Mouse (Mus musculus) monocyte, adult 5-6 weeks (primary cell): ENCODE data around the gene Serpinb9b. TPM values are rescaled to one million over a fixed set of nuclear protein-coding genes. Genes with fewer than 3 reads are reported as not detected.
"Not testable (repeated sequence)": the region's sequence is repeated elsewhere in the genome, so short reads cannot be mapped to it uniquely, and the experiment has no call there.

Source experiments
- ATAC-seq: fragments of 153-309, 156-312 bp; replicated peaks from 2 replicates; pipeline ENCODE4 v1.8.0; 2017; ENCODE audit warnings: mild to moderate bottlenecking; ENCODE audit not compliant: low TSS enrichment, insufficient number of reproducible peaks, severe bottlenecking, poor library complexity, low FRiP score
- total RNA-seq: library from RNA; stranded (forward); fragments of 200-1000, 200-491, 200-594 nt; gene quantifications from 3 replicates; pipeline ENCODE4 v1.2.3, GENCODE M21; 2017

Serpinb9b gene
- total RNA-seq, 1 experiment from 2014 or later: 35.2 TPM

- not testable (repeated sequence) for ATAC-seq
These were observed 2.3 kb downstream of the Serpinb9b start for GRCm38 (mm10) chr13:33029478-33029877.

GRCm38 (mm10) chr13:33030281-33030680 lies 3.1 kb downstream of the Serpinb9b start:
- no peak for ATAC-seq

- no peak for ATAC-seq
These were observed 8.3 kb downstream of the Serpinb9b start for GRCm38 (mm10) chr13:33035506-33035905.

GRCm38 (mm10) chr13:33043542-33043941 lies 16.3 kb downstream of the Serpinb9b start:
- ATAC-seq: no peak

GRCm38 (mm10) chr13:33047234-33047633 lies 20.0 kb downstream of the Serpinb9b start:
- ATAC-seq: no peak

- no peak for ATAC-seq
These were observed 21.0 kb downstream of the Serpinb9b start for GRCm38 (mm10) chr13:33048187-33048586.

GRCm38 (mm10) chr13:33051697-33052096 lies 24.5 kb downstream of the Serpinb9b start:
- ATAC-seq: no peak

GRCm38 (mm10) chr13:33063048-33063447 lies 35.8 kb downstream of the Serpinb9b start:
- no peak for ATAC-seq

- no peak for ATAC-seq
These were observed 40.3 kb downstream of the Serpinb9b start for GRCm38 (mm10) chr13:33067387-33067977.

GRCm38 (mm10) chr13:33068164-33068563 lies 40.9 kb downstream of the Serpinb9b start:
- ATAC-seq: peak; percentile 33; the same call in 1 of the 2 replicates

- ATAC-seq: peak; percentile 76
These were observed 44.6 kb downstream of the Serpinb9b start for GRCm38 (mm10) chr13:33071776-33072175.

- no peak for ATAC-seq
These were observed 46.8 kb downstream of the Serpinb9b start for GRCm38 (mm10) chr13:33074029-33074428.

GRCm38 (mm10) chr13:33076247-33076646 lies 49.0 kb downstream of the Serpinb9b start:
- ATAC-seq: no peak

- peak; percentile 86 for ATAC-seq
These were observed 49.9 kb downstream of the Serpinb9b start for GRCm38 (mm10) chr13:33077026-33077685.

GRCm38 (mm10) chr13:33078056-33078705 lies 51.0 kb downstream of the Serpinb9b start, which contains the start of gene Serpinb1b:
TSS of gene Serpinb1b (plus strand) at chr13:33078575.
- ATAC-seq: no peak

- no peak for ATAC-seq
These were observed 52.2 kb downstream of the Serpinb9b start for GRCm38 (mm10) chr13:33079391-33079790.

- no peak for ATAC-seq
These were observed 53.1 kb downstream of the Serpinb9b start for GRCm38 (mm10) chr13:33080356-33080755.

- ATAC-seq: no peak
These were observed 56.6 kb downstream of the Serpinb9b start for GRCm38 (mm10) chr13:33083834-33084233.

GRCm38 (mm10) chr13:33084975-33085694 lies 57.9 kb downstream of the Serpinb9b start:
- no peak for ATAC-seq
